Mouse (Mus musculus) liver, postnatal 0 days (tissue): ENCODE data around the gene Mapk12.

ENCODE experiments used
- CTCF ChIP-seq: sonication (generic); IDR thresholded peaks from 2 replicates; pipeline ENCODE4 v1.5.1; 2016; ENCODE audit warnings: antibody characterized with exemption, low read depth
- EP300 ChIP-seq: IDR thresholded peaks from 2 replicates; pipeline ENCODE4 v1.6.1; 2016; ENCODE audit warnings: antibody characterized with exemption, low read depth, mild to moderate bottlenecking

DNA sequence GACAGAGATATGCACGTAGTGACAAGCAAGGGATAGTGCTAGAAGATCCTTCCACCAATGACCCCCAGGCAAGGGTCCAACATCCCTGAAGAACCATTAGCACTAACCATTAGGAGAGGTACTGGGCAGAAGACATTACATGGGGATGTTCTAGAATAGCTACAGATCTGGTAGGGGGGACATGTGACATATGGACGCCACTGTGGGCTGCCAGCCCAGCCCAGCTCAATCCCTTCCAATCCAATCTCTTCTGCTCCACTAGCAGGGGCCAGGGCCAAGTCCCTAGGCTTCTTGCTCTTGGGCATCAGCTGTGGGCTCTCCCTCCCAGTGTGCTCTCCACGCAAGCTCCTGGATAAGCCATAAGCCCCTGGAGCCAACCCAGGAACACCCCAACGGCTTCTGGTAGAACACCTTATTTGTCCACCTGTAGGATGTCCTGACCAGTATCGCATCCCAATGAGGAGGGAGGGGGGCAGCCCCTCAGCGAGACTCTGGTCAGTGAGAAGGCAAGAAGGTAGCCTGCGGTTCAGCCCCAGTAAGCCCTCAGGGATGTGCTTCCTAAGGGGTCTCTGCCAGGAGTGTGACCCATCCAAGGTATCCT lies 37.9 kb upstream of the Mapk12 start:
- no peak for TF ChIP-seq CTCF
- no peak for TF ChIP-seq EP300
